Mouse (Mus musculus): ENCODE data around the gene Gdnf.

The Gdnf gene

GRCm38 (mm10) chr15:7862890-7863289 is 52.2 kb downstream of the Gdnf start:
- in situ Hi-C loops (cut with MboI, MseI), result no loop called here

- in situ Hi-C loops (cut with MboI, MseI), result no loop called here
These were observed 52.7 kb downstream of the Gdnf start for GRCm38 (mm10) chr15:7863328-7863727.

DNA sequence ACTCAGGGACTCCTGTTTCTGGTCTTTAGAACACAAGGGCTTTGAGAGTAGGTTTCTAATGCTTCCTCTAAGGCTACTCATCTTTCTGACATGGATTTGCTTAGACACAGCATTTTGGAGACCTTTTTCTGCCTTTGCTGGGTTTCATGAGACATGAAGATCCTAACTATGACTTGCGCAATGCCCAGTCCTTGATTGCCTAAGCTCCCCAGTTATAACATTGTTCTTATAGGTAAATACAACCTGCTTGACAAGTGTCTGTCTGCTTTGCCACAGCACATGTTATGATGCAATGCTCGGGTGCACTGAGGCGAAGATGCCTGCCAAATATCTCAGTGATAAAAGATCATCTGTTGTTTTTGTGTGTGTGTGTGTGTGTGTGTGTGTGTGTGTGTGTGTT is 54.7 kb downstream of the Gdnf start:
- in situ Hi-C loops (cut with MboI, MseI), result no loop called here

GRCm38 (mm10) chr15:7872473-7872872 is 61.8 kb downstream of the Gdnf start:
- in situ Hi-C loops (cut with MboI, MseI), result no loop called here

- in situ Hi-C loops (cut with MboI, MseI), result no loop called here
These were observed 65.2 kb downstream of the Gdnf start for GRCm38 (mm10) chr15:7875879-7876278.

GRCm38 (mm10) chr15:7877560-7878467 is 67.2 kb downstream of the Gdnf start:
- in situ Hi-C loops (cut with MboI, MseI), result no loop called here

- in situ Hi-C loops (cut with MboI, MseI), result no loop called here
These were observed 68.2 kb downstream of the Gdnf start for GRCm38 (mm10) chr15:7878861-7879260.

GRCm38 (mm10) chr15:7879956-7880355 is 69.3 kb downstream of the Gdnf start:
- in situ Hi-C loops (cut with MboI, MseI), result loop anchor here (5.0 to 10.0 kb wide), 2 partner anchors 42 to 1235 kb away; no protein-coding TSS in a partner anchor

- in situ Hi-C loops (cut with MboI, MseI), result loop anchor here (5.0 to 10.0 kb wide), 2 partner anchors 38 to 1231 kb away; no protein-coding TSS in a partner anchor
These were observed 73.5 kb downstream of the Gdnf start for GRCm38 (mm10) chr15:7884181-7884580.

- in situ Hi-C loops (cut with MboI, MseI), result loop anchor here (10.0 kb wide), 1 partner anchor 1230 kb away; no protein-coding TSS in a partner anchor
These were observed 74.5 kb downstream of the Gdnf start for GRCm38 (mm10) chr15:7885106-7885505.

DNA sequence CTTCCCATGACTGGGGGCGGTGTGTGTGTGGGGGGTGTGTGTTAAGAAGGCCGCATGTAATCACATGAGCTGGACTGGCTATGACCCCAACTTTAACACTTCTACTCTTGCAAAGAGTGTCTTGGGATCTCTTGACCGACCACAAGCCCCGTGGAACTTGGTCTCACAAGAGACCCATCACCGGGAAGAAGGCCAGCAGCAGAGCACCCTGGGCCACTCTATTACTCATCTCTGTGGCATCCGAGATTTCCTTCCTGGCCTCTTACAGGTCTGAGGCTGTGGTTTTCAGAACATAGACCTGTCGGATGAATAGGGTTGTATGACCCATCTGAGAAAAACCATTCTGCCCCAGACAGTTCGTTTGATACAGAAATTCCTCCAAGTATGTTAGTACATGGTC is 75.9 kb downstream of the Gdnf start:
- in situ Hi-C loops (cut with MboI, MseI), result loop anchor here (10.0 kb wide), 1 partner anchor 1228 kb away; no protein-coding TSS in a partner anchor
